ENCODE assay signal across 26 mouse cellular contexts in the genomic region with DNA sequence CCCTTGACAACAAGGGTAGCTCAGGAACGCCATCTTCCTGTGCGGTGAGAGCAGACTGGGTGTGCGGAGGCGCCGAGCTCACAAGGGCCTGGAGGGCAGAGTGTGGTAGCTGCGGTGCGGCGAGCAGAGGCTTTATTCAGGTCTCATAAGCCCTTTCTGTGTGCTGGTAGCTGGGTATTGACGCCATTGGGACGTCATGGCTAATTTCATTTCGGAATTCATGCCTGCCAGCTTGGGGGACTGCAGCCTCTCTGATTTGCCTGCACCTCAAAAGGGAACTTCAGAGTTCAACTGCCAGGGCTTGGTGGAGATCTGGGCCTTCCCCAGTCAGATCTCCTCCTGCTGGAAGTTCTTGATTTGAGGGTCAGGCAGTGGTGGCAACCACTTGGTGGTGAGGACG.
"Had no signal": no experiment of that assay in that cellular context is flagged by ENCODE, and none has a peak within 500 bp of the region (broad histone marks: within the 10 kb centered on the region; RNA-seq: fewer than 3 reads in every experiment).

No protein-coding gene starts in this region.

- H3K36me3 ChIP-seq: embryonic facial prominence, embryonic 12.5 days; embryonic facial prominence, embryonic 13.5 days; embryonic facial prominence, embryonic 15.5 days; forebrain, embryonic 10.5 days; forebrain, embryonic 12.5 days; forebrain, embryonic 15.5 days had no signal

- H3K27ac ChIP-seq: embryonic facial prominence, embryonic 10.5 days; embryonic facial prominence, embryonic 12.5 days; embryonic facial prominence, embryonic 13.5 days; embryonic facial prominence, embryonic 15.5 days; forebrain, embryonic 10.5 days; forebrain, embryonic 12.5 days; forebrain, embryonic 13.5 days; forebrain, embryonic 15.5 days; gastrocnemius, adult 2 months; heart, adult 2 months; heart, embryonic 10.5 days had no signal

- H3K4me3 ChIP-seq: embryonic facial prominence, embryonic 10.5 days; embryonic facial prominence, embryonic 12.5 days; embryonic facial prominence, embryonic 13.5 days; embryonic facial prominence, embryonic 15.5 days; erythroblast, embryonic 14.5 days; forebrain, embryonic 10.5 days; forebrain, embryonic 12.5 days; forebrain, embryonic 13.5 days; forebrain, embryonic 15.5 days; gastrocnemius, adult 2 months; heart, adult 2 months; heart, embryonic 10.5 days had no signal

- H3K9me3 ChIP-seq: embryonic facial prominence, embryonic 10.5 days; embryonic facial prominence, embryonic 12.5 days; embryonic facial prominence, embryonic 13.5 days; embryonic facial prominence, embryonic 15.5 days; forebrain, embryonic 10.5 days; forebrain, embryonic 12.5 days; forebrain, embryonic 13.5 days; forebrain, embryonic 15.5 days; heart, embryonic 10.5 days had no signal

- H3K4me1 ChIP-seq: forebrain, embryonic 13.5 days; forebrain, embryonic 15.5 days had no signal

- H3K9ac ChIP-seq: embryonic facial prominence, embryonic 12.5 days; embryonic facial prominence, embryonic 13.5 days; embryonic facial prominence, embryonic 15.5 days; forebrain, embryonic 12.5 days; forebrain, embryonic 13.5 days; forebrain, embryonic 15.5 days; forebrain, postnatal 0 days had no signal

- H3K4me2 ChIP-seq: embryonic facial prominence, embryonic 12.5 days; embryonic facial prominence, embryonic 13.5 days; embryonic facial prominence, embryonic 15.5 days; forebrain, embryonic 12.5 days; forebrain, embryonic 13.5 days; forebrain, embryonic 15.5 days had no signal

- DNase-seq: cerebellum, adult 9-10 months; cerebellum, adult 9-11 months; cerebellum, postnatal 10 days; cerebellum, postnatal 14 days; cerebellum, postnatal 25 days; cerebellum, postnatal 36 days; embryo, embryonic 11 days; forebrain, postnatal 0 days; gastrocnemius, adult 2 months; gastrocnemius, postnatal 10 days; gastrocnemius, postnatal 14 days; gastrocnemius, postnatal 25 days; gastrocnemius, postnatal 36 days; heart, adult 11 months; heart, adult 18-20 months; heart, adult 2 months had no signal

- H3K27me3 ChIP-seq: embryonic facial prominence, embryonic 13.5 days; embryonic facial prominence, embryonic 15.5 days; forebrain, embryonic 13.5 days; forebrain, embryonic 15.5 days had no signal
